Mouse (Mus musculus) small intestine, adult 2 months (tissue): ENCODE results near the gene Igflr1. TPM values are rescaled to one million over a fixed set of nuclear protein-coding genes. Genes with fewer than 3 reads are reported as not detected.

Experiments used
- H3K27ac ChIP-seq: fragments of 200-500 bp; 2 replicates; pipeline ENCODE4 v1.5.1; 2012; ENCODE audit warnings: low read depth, low read length, control low read depth, inconsistent platforms; ENCODE audit not compliant: insufficient read depth
- H3K27me3 ChIP-seq: fragments of 200-500 bp; 2 replicates; pipeline ENCODE4 v1.6.1; 2012; ENCODE audit warnings: mild to moderate bottlenecking, moderate library complexity, low read length, inconsistent platforms; ENCODE audit not compliant: control insufficient read depth, insufficient read depth
- H3K36me3 ChIP-seq: fragments of 200-500 bp; 2 replicates; pipeline ENCODE4 v1.6.1; 2012; ENCODE audit warnings: mild to moderate bottlenecking, low read length, control low read depth, inconsistent platforms; ENCODE audit not compliant: control insufficient read depth, insufficient read depth
- H3K4me1 ChIP-seq: fragments of 200-500 bp; 2 replicates; pipeline ENCODE4 v1.6.1; 2012; ENCODE audit warnings: low read length, inconsistent platforms, mixed read lengths; ENCODE audit not compliant: control insufficient read depth, insufficient read depth, insufficient read length
- H3K4me3 ChIP-seq: fragments of 200-500 bp; 2 replicates; pipeline ENCODE4 v1.5.1; 2012; ENCODE audit warnings: low read depth, mild to moderate bottlenecking, control low read depth, inconsistent platforms, low read length, moderate library complexity
- CTCF ChIP-seq: fragments of 200-500 bp; IDR thresholded peaks from 2 replicates; pipeline ENCODE4 v1.5.1; 2012; ENCODE audit warnings: low read depth, mild to moderate bottlenecking, control low read depth, inconsistent platforms, low read length, moderate library complexity, mixed read lengths; ENCODE audit not compliant: insufficient replicate concordance, insufficient read length; ENCODE audit errors: extremely low read depth
- POLR2A ChIP-seq: fragments of 200-500 bp; IDR thresholded peaks from 2 replicates; pipeline ENCODE4 v1.6.1; 2012; ENCODE audit warnings: low read depth, mild to moderate bottlenecking, control low read depth, inconsistent platforms, low read length, moderate library complexity
- WGBS: fragments of 180-500 bp; shearing (Covaris S2); methylation state at CpG from one replicate; pipeline ENCODE4 v1.1.7; 2018; 5-methylcytosine and 5-hydroxymethylcytosine counted together
- polyA plus RNA-seq: library from polyadenylated mRNA; depleted of rRNA; stranded (reverse); fragments of >200 nt; gene quantifications from 2 replicates; pipeline ENCODE4 v1.2.3, GENCODE M21; 2012; rRNA removed

The Igflr1 gene
- polyA plus RNA-seq, 1 experiment = 11.4 TPM

GRCm38 (mm10) chr7:30614454-30614853 lies 49.2 kb downstream of the Igflr1 start:
- no peak for TF ChIP-seq POLR2A
- no peak for TF ChIP-seq CTCF
- no peaks in the 10 kb centered on the region for H3K27me3 ChIP-seq
- no peak overlapping the region for H3K27ac ChIP-seq
- no peak overlapping the region for H3K4me3 ChIP-seq
- H3K4me1 ChIP-seq = no peaks in the 10 kb centered on the region
- WGBS = 56% methylated on average over 2 of the region's 2 CpGs
- H3K36me3 ChIP-seq = peaks cover 30% of the 10 kb centered on the region

- Histone ChIP-seq H3K36me3 (peaks cover 31% of the 10 kb centered on the region), H3K27me3 (no peaks in the 10 kb centered on the region), H3K4me1 (no peaks in the 10 kb centered on the region), H3K27ac (no peak overlapping the region), H3K4me3 (no peak overlapping the region)
- TF ChIP-seq CTCF (no peak), POLR2A (no peak)
- 54% methylated on average over 5 of the region's 5 CpGs for WGBS
These were observed 50.0 kb downstream of the Igflr1 start for GRCm38 (mm10) chr7:30615049-30615760.

Other genes with a start within 250 kb of the Igflr1 start
- 0.36 and 0.63 TPM in 2 replicates for gene E130208F15Rik, start 243.7 kb upstream of the Igflr1 start, polyA plus RNA-seq
- gene Sdhaf1, start 241.5 kb upstream of the Igflr1 start, polyA plus RNA-seq = 15.2 and 23.4 TPM in 2 replicates
- gene Lrfn3, start 202.7 kb upstream of the Igflr1 start, polyA plus RNA-seq = 12.7 and 28.1 TPM in 2 replicates
- 101 and 135 TPM in 2 replicates for gene Tyrobp, start 151.7 kb upstream of the Igflr1 start, polyA plus RNA-seq
- 33.7 and 56.1 TPM in 2 replicates for gene Hcst, start 145.6 kb upstream of the Igflr1 start, polyA plus RNA-seq
- 5.0 and 9.2 TPM in 2 replicates for gene Nfkbid, start 143.7 kb upstream of the Igflr1 start, polyA plus RNA-seq
- gene Aplp1, start 119.9 kb upstream of the Igflr1 start, polyA plus RNA-seq = 32.1 and 193 TPM in 2 replicates
- gene Kirrel2, start 107.7 kb upstream of the Igflr1 start, polyA plus RNA-seq = 0.18 and 0.27 TPM in 2 replicates
- gene Nphs1, start 107.1 kb upstream of the Igflr1 start, polyA plus RNA-seq = 0.14 and 7.6 TPM in 2 replicates
- gene Prodh2, start 71.8 kb upstream of the Igflr1 start, polyA plus RNA-seq = 0.67 and 19.4 TPM in 2 replicates
- gene Arhgap33, start 30.4 kb upstream of the Igflr1 start, polyA plus RNA-seq = 8.7 and 12.0 TPM in 2 replicates
- 47.7 and 52.8 TPM in 2 replicates for gene Hspb6, start 13.2 kb upstream of the Igflr1 start, polyA plus RNA-seq
- 3.9 and 5.4 TPM in 2 replicates for gene Proser3, start 13.1 kb upstream of the Igflr1 start, polyA plus RNA-seq
- gene Lin37, start 5.6 kb upstream of the Igflr1 start, polyA plus RNA-seq = 23.7 and 37.9 TPM in 2 replicates
- 26.6 and 46.5 TPM in 2 replicates for gene U2af1l4, start 2.1 kb upstream of the Igflr1 start, polyA plus RNA-seq
- gene Gm49396, start 2.1 kb upstream of the Igflr1 start, polyA plus RNA-seq = 1.2 and 1.6 TPM in 2 replicates
- 69.3 and 131 TPM in 2 replicates for gene Psenen, start 1.8 kb upstream of the Igflr1 start, polyA plus RNA-seq
- 21.4 and 38.1 TPM in 2 replicates for gene Kmt2b, start 23.3 kb downstream of the Igflr1 start, polyA plus RNA-seq
- gene Zbtb32, start 33.5 kb downstream of the Igflr1 start, polyA plus RNA-seq = 0.52 and 1.6 TPM in 2 replicates
- 7.6 and 8.2 TPM in 2 replicates for gene Upk1a, start 47.4 kb downstream of the Igflr1 start, polyA plus RNA-seq
- gene Cox6b1, start 60.7 kb downstream of the Igflr1 start, polyA plus RNA-seq = 459 and 585 TPM in 2 replicates
- 0.11 TPM in 1 of 2 replicates, not detected in the other for gene Etv2, start 70.4 kb downstream of the Igflr1 start, polyA plus RNA-seq
- 51.5 and 94.9 TPM in 2 replicates for gene Rbm42, start 84.9 kb downstream of the Igflr1 start, polyA plus RNA-seq
- gene Haus5, start 99.6 kb downstream of the Igflr1 start, polyA plus RNA-seq = 6.0 and 6.4 TPM in 2 replicates
- gene Pmis2, start 106.2 kb downstream of the Igflr1 start, polyA plus RNA-seq = not detected in 2 replicates
- gene 2200002J24Rik, start 133.5 kb downstream of the Igflr1 start, polyA plus RNA-seq = 1.1 and 6.1 TPM in 2 replicates
- 0.37 and 1.2 TPM in 2 replicates for gene Atp4a, start 146.8 kb downstream of the Igflr1 start, polyA plus RNA-seq
- 181 and 200 TPM in 2 replicates for gene Tmem147, start 164.1 kb downstream of the Igflr1 start, polyA plus RNA-seq
- gene Gapdhs, start 178.3 kb downstream of the Igflr1 start, polyA plus RNA-seq = not detected in 2 replicates
- 0.23 and 0.27 TPM in 2 replicates for gene Sbsn, start 186.0 kb downstream of the Igflr1 start, polyA plus RNA-seq
- gene Dmkn, start 198.3 kb downstream of the Igflr1 start, polyA plus RNA-seq = 1.2 and 2.7 TPM in 2 replicates
- not detected in 2 replicates for gene Krtdap, start 222.5 kb downstream of the Igflr1 start, polyA plus RNA-seq